Mouse (Mus musculus) limb, embryonic 12.5 days (tissue): ENCODE measurements around the gene Reln. TPM values are rescaled to one million over a fixed set of nuclear protein-coding genes. Genes with fewer than 3 reads are reported as not detected.

Experiments
- ATAC-seq: fragments of 200-750 bp; cut with Nextera tagmentation; 2 replicates; pipeline ENCODE4 v1.8.0; 2017; ENCODE audit warnings: low read depth, moderate TSS enrichment; ENCODE audit not compliant: insufficient number of reproducible peaks, insufficient read depth, low FRiP score, low TSS enrichment
- H3K27ac ChIP-seq: fragments of 300-500 bp; sonication (generic); 2 replicates; pipeline ENCODE4 v1.5.1; 2016; ENCODE audit warnings: mild to moderate bottlenecking, moderate library complexity
- H3K27me3 ChIP-seq: fragments of 300-500 bp; sonication (generic); 2 replicates; pipeline ENCODE4 v1.6.1; 2016; ENCODE audit warnings: mild to moderate bottlenecking, moderate library complexity
- H3K36me3 ChIP-seq: fragments of 300-500 bp; sonication (generic); 2 replicates; pipeline ENCODE4 v1.6.1; 2016; ENCODE audit warnings: mild to moderate bottlenecking, moderate library complexity
- H3K4me1 ChIP-seq: fragments of 300-500 bp; sonication (generic); replicated peaks from 2 replicates; pipeline ENCODE4 v1.6.1; 2016
- H3K4me2 ChIP-seq: fragments of 300-500 bp; sonication (generic); 2 replicates; pipeline ENCODE4 v1.6.1; 2016; ENCODE audit warnings: mild to moderate bottlenecking, moderate library complexity
- H3K4me3 ChIP-seq: fragments of 300-500 bp; sonication (generic); replicated peaks from 2 replicates; pipeline ENCODE4 v1.5.1; 2016; ENCODE audit warnings: mild to moderate bottlenecking
- H3K9ac ChIP-seq: fragments of 300-500 bp; sonication (generic); replicated peaks from 2 replicates; pipeline ENCODE4 v1.6.1; 2016; ENCODE audit warnings: mild to moderate bottlenecking, moderate library complexity
- H3K9me3 ChIP-seq: fragments of 300-500 bp; sonication (generic); 2 replicates; pipeline ENCODE4 v1.6.1; 2016; ENCODE audit warnings: mild to moderate bottlenecking, moderate library complexity
- WGBS: fragments of 180-500 bp; shearing (Covaris S2); methylation state at CpG from one replicate; pipeline ENCODE4 v1.1.7; 2016; 5-methylcytosine and 5-hydroxymethylcytosine counted together
- polyA plus RNA-seq: library from polyadenylated mRNA; unstranded; fragments of >200 nt; fragmentation: Nextera tagmentation; extraction: Ambion mirVana; gene quantifications from 2 replicates; pipeline ENCODE4 v1.2.1, GENCODE M21; 2016

The Reln gene
- polyA plus RNA-seq, 1 experiment from 2014 or later = 1.7 TPM

GRCm38 (mm10) chr5:22266489-22267301 lies 77.8 kb downstream of the Reln start:
- H3K36me3 ChIP-seq = no peaks in the 10 kb centered on the region
- H3K4me1 ChIP-seq = no peaks in the 10 kb centered on the region
- H3K9me3 ChIP-seq = no peaks in the 10 kb centered on the region
- WGBS = 83% methylated on average over 6 of the region's 6 CpGs
- ATAC-seq = no peak
- H3K27ac ChIP-seq = no peak overlapping the region
- H3K27me3 ChIP-seq = no peaks in the 10 kb centered on the region
- H3K4me3 ChIP-seq = no peak overlapping the region
- no peak overlapping the region for H3K4me2 ChIP-seq
- no peak overlapping the region for H3K9ac ChIP-seq

- no peaks in the 10 kb centered on the region for H3K9me3 ChIP-seq
- WGBS = 65% methylated on average over 3 of the region's 3 CpGs
- ATAC-seq = no peak
- no peaks in the 10 kb centered on the region for H3K27me3 ChIP-seq
- no peak overlapping the region for H3K27ac ChIP-seq
- H3K9ac ChIP-seq = no peak overlapping the region
- H3K4me1 ChIP-seq = no peaks in the 10 kb centered on the region
- H3K4me2 ChIP-seq = no peak overlapping the region
- no peaks in the 10 kb centered on the region for H3K36me3 ChIP-seq
- H3K4me3 ChIP-seq = no peak overlapping the region
Observed at GRCm38 (mm10) chr5:22262351-22262765, 82.1 kb downstream of the Reln start.

- H3K4me2 ChIP-seq = no peak overlapping the region
- no peaks in the 10 kb centered on the region for H3K4me1 ChIP-seq
- no peaks in the 10 kb centered on the region for H3K36me3 ChIP-seq
- H3K27me3 ChIP-seq = no peaks in the 10 kb centered on the region
- no peak for ATAC-seq
- no peak overlapping the region for H3K4me3 ChIP-seq
- H3K27ac ChIP-seq = no peak overlapping the region
- H3K9me3 ChIP-seq = no peaks in the 10 kb centered on the region
- no peak overlapping the region for H3K9ac ChIP-seq
- 92% methylated on average over 3 of the region's 3 CpGs for WGBS
Observed at GRCm38 (mm10) chr5:22255346-22255745, 89.2 kb downstream of the Reln start.

- WGBS = 84% methylated on average over 3 of the region's 3 CpGs
- H3K4me3 ChIP-seq = no peak overlapping the region
- H3K36me3 ChIP-seq = no peaks in the 10 kb centered on the region
- H3K4me2 ChIP-seq = no peak overlapping the region
- no peaks in the 10 kb centered on the region for H3K27me3 ChIP-seq
- H3K9ac ChIP-seq = no peak overlapping the region
- no peak for ATAC-seq
- no peaks in the 10 kb centered on the region for H3K9me3 ChIP-seq
- no peaks in the 10 kb centered on the region for H3K4me1 ChIP-seq
- no peak overlapping the region for H3K27ac ChIP-seq
Observed at GRCm38 (mm10) chr5:22253910-22254309, 90.6 kb downstream of the Reln start.

GRCm38 (mm10) chr5:22253318-22253717 lies 91.2 kb downstream of the Reln start:
- no peaks in the 10 kb centered on the region for H3K4me1 ChIP-seq
- H3K9ac ChIP-seq = no peak overlapping the region
- H3K27me3 ChIP-seq = no peaks in the 10 kb centered on the region
- ATAC-seq = no peak
- 94% methylated on average over 6 of the region's 6 CpGs for WGBS
- no peak overlapping the region for H3K4me2 ChIP-seq
- no peaks in the 10 kb centered on the region for H3K36me3 ChIP-seq
- H3K27ac ChIP-seq = no peak overlapping the region
- no peaks in the 10 kb centered on the region for H3K9me3 ChIP-seq
- H3K4me3 ChIP-seq = no peak overlapping the region

GRCm38 (mm10) chr5:22247850-22248249 lies 96.7 kb downstream of the Reln start:
- 83% methylated on average over 6 of the region's 6 CpGs for WGBS
- no peak overlapping the region for H3K27ac ChIP-seq
- H3K36me3 ChIP-seq = no peaks in the 10 kb centered on the region
- H3K27me3 ChIP-seq = no peaks in the 10 kb centered on the region; the same call in 1 of the 2 replicates
- H3K4me3 ChIP-seq = no peak overlapping the region
- H3K9me3 ChIP-seq = no peaks in the 10 kb centered on the region
- no peak for ATAC-seq
- H3K9ac ChIP-seq = no peak overlapping the region
- no peak overlapping the region for H3K4me2 ChIP-seq
- H3K4me1 ChIP-seq = peaks cover 6% of the 10 kb centered on the region; the same call in 1 of the 2 replicates

- Histone ChIP-seq H3K4me1 (peaks cover 6% of the 10 kb centered on the region; the same call in 1 of the 2 replicates), H3K27me3 (no peaks in the 10 kb centered on the region; the same call in 1 of the 2 replicates), H3K4me3 (no peak overlapping the region), H3K4me2 (no peak overlapping the region), H3K27ac (no peak overlapping the region), H3K9ac (no peak overlapping the region), H3K36me3 (no peaks in the 10 kb centered on the region), H3K9me3 (no peaks in the 10 kb centered on the region)
- no peak for ATAC-seq
- WGBS = 84% methylated on average over 1 of the region's 1 CpGs
Observed at GRCm38 (mm10) chr5:22245056-22245455, 99.4 kb downstream of the Reln start.

- no peak overlapping the region for H3K4me3 ChIP-seq
- no peaks in the 10 kb centered on the region for H3K9me3 ChIP-seq
- no peak for ATAC-seq
- 33% methylated on average over 2 of the region's 2 CpGs for WGBS
- H3K4me1 ChIP-seq = peaks cover 6% of the 10 kb centered on the region; the same call in 1 of the 2 replicates
- H3K27ac ChIP-seq = no peak overlapping the region
- no peak overlapping the region for H3K4me2 ChIP-seq
- H3K36me3 ChIP-seq = no peaks in the 10 kb centered on the region
- H3K9ac ChIP-seq = no peak overlapping the region
- H3K27me3 ChIP-seq = no peaks in the 10 kb centered on the region; the same call in 1 of the 2 replicates
Observed at GRCm38 (mm10) chr5:22243538-22243937, 101.0 kb downstream of the Reln start.

- no peaks in the 10 kb centered on the region for H3K9me3 ChIP-seq
Observed at GRCm38 (mm10) chr5:22241560-22241959, 102.9 kb downstream of the Reln start.

GRCm38 (mm10) chr5:22236801-22237200 lies 107.7 kb downstream of the Reln start:
- H3K27me3 ChIP-seq = no peaks in the 10 kb centered on the region
- H3K27ac ChIP-seq = no peak overlapping the region
- H3K36me3 ChIP-seq = no peaks in the 10 kb centered on the region
- ATAC-seq = no peak
- no peak overlapping the region for H3K4me3 ChIP-seq
- no peak overlapping the region for H3K4me2 ChIP-seq
- WGBS = 65% methylated on average over 6 of the region's 6 CpGs
- no peaks in the 10 kb centered on the region for H3K4me1 ChIP-seq
- no peak overlapping the region for H3K9ac ChIP-seq
- H3K9me3 ChIP-seq = no peaks in the 10 kb centered on the region

More at GRCm38 (mm10) chr5:22241560-22241959, 102.9 kb downstream of the Reln start:
- peaks cover 6% of the 10 kb centered on the region; the same call in 1 of the 2 replicates for H3K4me1 ChIP-seq
- no peak overlapping the region for H3K27ac ChIP-seq
- no peaks in the 10 kb centered on the region for H3K36me3 ChIP-seq
- ATAC-seq = no peak
- no peaks in the 10 kb centered on the region for H3K27me3 ChIP-seq
- 42% methylated on average over 4 of the region's 4 CpGs for WGBS
- no peak overlapping the region for H3K4me3 ChIP-seq
- no peak overlapping the region for H3K9ac ChIP-seq
- no peak overlapping the region for H3K4me2 ChIP-seq

GRCm38 (mm10) chr5:22224515-22224914 lies 120.0 kb downstream of the Reln start:
- no peak overlapping the region for H3K9ac ChIP-seq
- no peak overlapping the region for H3K4me3 ChIP-seq
- no peak overlapping the region for H3K27ac ChIP-seq
- no peaks in the 10 kb centered on the region for H3K4me1 ChIP-seq
- H3K36me3 ChIP-seq = no peaks in the 10 kb centered on the region
- WGBS = 81% methylated on average over 4 of the region's 4 CpGs
- H3K9me3 ChIP-seq = no peaks in the 10 kb centered on the region
- no peaks in the 10 kb centered on the region for H3K27me3 ChIP-seq
- no peak overlapping the region for H3K4me2 ChIP-seq
- ATAC-seq = no peak

- Histone ChIP-seq H3K4me2 (no peak overlapping the region), H3K9me3 (no peaks in the 10 kb centered on the region), H3K27ac (no peak overlapping the region), H3K9ac (no peak overlapping the region), H3K4me3 (no peak overlapping the region), H3K36me3 (no peaks in the 10 kb centered on the region), H3K4me1 (no peaks in the 10 kb centered on the region), H3K27me3 (no peaks in the 10 kb centered on the region)
- 82% methylated on average over 2 of the region's 2 CpGs for WGBS
- no peak for ATAC-seq
Observed at GRCm38 (mm10) chr5:22223940-22224339, 120.6 kb downstream of the Reln start.
